Mouse (Mus musculus): ENCODE measurements at regions not wholly inside any gene's neighbourhood (a gene's known extent, or its start where the extent isn't known, plus 50 kb on each side); places are given as distances from the start of the nearest gene placed in this dataset.

DNA sequence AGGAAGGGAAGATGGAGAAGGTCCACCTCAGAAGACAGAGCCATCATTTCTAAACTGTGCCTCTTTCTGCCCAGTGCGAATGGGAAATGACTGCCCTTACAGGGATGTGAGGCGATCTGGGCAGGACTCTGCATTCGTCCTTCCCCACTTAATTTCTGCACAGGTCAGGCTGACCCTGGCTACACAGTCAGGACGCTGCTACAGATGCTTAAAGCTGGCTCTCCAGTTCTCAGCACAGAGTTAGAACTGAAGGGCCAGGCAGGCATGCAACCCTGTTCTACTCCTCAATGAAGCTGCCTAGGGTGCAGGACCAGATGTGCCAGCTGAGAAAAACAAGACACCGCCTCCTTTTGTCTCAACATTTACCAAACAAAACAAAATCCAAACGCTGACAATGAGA is 132.1 kb downstream of the Cand1 start:
- no peak for TF ChIP-seq CTCF (IDR thresholded peaks at IDR 0.05; ENCODE audit: low read depth)
- TF ChIP-seq EP300 (IDR thresholded peaks at IDR 0.05; ENCODE audit: low read depth), result no peak

Data from liver, postnatal 0 days (tissue).